Mouse (Mus musculus) E14TG2a.4 (cell line): ENCODE results near the gene Gsc.

Experiments used
- CTCF ChIP-seq: conservative IDR thresholded peaks from 2 replicates; pipeline ENCODE4 v1.5.1; 2014; ENCODE audit warnings: low read length
- NANOG ChIP-seq: IDR thresholded peaks from 2 replicates; pipeline ENCODE4 v1.6.1; 2014; ENCODE audit warnings: borderline replicate concordance, low read length, mixed read lengths

DNA sequence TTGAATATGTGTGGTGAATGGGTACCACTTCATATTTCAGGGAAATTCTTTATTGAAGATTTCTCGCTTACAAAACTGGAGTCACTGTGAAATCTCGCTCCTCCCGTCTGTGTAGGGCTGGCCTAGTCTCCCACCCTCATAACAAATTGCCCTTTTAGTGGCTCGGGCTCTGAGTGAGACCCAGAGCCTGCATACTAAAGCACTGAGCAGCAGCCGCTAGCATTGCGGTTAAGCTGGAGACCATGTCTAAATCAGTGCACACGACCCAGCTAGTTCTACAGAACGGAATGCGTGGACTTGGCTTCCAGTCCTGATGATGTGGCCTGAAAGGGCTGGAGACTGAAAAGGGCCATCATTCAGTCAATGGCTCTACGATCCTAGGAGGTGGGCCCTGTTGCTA, 7.9 kb upstream of the Gsc start:
- TF ChIP-seq CTCF, result no peak
- TF ChIP-seq NANOG, result no peak
